Mouse (Mus musculus) layer of hippocampus, postnatal 25 days (tissue): ENCODE results near the gene Sorbs1. TPM values are rescaled to one million over a fixed set of nuclear protein-coding genes. Genes with fewer than 3 reads are reported as not detected.

Experiments used
- DNase-seq, 2 experiments: peaks; one replicate each; pipeline ENCODE4 v3.0.0; 2022; ENCODE audit warnings: mixed read lengths in 2 of 2, low spot score in 1 of 2; ENCODE audit errors: extremely low spot score in 1 of 2
- total RNA-seq, 2 experiments: library from RNA; stranded (reverse); gene quantifications; 2 replicates each; pipeline ENCODE4 v1.2.3; 2021

Sorbs1 gene
- total RNA-seq, 2 experiments from 2014 or later, result 185 to 208 TPM

DNA sequence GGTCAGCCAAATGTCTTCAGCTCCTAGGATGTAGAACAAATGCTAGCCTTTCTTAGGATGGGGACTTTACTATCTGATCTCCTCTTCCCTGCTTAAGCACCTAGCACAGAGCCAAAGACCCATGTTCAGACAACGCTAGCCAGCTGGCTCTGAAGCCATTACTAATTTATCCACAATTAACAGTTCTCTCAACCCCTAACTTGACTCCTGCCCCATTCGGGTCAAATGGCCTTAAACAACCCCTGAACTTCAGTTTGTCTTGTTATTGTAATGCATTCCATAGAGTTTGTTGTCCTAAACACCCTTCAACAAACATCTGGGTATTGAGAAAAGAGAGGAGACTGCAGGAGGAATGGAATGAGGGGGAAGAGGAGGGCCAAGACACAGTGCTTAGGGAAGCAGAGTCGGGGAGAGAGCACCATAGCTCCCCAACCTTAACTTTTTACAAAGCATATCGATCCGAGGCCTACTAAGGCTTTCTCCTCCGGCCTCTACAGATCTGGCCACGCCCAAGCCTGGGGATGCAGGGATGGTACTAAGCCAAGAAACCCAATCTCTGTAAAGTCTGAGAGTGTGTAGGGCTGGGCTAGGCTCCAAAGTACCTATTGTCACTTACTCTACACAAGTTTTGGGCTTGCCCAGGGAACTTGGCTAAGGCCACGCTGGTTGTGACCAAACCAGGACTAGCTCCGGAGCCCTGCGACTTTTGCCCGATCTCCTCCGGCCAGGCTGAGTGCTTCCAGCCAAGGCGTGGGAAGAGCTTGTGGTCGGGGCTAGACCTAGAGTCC is 238.0 kb downstream of the Sorbs1 start:
- no peak for DNase-seq

DNA sequence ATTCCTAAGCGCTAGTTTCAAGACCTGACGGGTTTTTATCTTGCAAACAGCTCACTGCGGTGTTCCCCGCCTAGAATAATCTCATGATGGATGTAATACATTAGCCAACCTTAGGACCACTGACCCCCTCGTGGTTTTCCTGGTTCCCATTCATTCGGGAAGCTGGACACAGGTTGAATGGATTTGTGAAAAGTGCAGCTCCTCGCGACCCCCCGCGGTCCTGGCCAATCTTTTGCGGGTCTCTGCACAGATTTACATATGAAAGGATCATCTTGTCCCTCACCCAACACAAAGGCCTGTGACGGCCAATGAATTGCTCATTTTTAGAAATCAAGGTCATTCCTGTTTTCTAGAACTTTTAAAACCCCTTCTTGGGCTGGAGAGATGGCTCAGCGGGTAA is 240.9 kb downstream of the Sorbs1 start:
- DNase-seq, result no peak

DNA sequence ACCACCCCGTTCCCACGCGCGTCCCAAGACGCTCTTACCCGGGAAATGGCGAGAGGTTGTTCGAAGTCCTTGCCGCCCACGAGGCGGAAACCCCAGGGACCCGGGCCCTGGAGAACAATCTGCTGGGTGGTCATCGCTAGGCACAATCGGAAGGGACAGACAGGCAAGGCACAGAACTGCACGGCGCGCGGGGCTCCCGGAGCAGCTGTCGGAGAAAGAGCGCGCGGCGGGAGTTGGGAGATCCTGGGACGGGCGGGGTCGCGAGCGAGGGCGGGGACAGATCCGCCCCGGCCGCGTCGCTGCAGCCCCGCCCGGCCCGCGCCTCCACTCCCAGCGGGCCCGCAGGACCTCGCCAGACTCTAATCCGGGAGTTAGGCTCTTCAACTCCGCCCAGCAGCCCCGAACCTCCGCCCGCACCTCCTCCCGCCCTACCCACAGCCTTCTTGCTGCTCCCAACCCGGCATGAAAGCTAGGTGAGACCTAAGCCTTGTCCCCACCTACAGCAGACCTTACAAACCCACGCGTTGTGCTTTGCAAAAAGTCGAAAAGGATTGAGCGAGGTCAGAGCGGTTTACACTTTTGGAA is 242.2 kb downstream of the Sorbs1 start, which contains the start of gene Pdlim1:
Gene Pdlim1 (minus strand): TSS at position 535 of the 585 bp plus-strand sequence.
- DNase-seq, result no peak

DNA sequence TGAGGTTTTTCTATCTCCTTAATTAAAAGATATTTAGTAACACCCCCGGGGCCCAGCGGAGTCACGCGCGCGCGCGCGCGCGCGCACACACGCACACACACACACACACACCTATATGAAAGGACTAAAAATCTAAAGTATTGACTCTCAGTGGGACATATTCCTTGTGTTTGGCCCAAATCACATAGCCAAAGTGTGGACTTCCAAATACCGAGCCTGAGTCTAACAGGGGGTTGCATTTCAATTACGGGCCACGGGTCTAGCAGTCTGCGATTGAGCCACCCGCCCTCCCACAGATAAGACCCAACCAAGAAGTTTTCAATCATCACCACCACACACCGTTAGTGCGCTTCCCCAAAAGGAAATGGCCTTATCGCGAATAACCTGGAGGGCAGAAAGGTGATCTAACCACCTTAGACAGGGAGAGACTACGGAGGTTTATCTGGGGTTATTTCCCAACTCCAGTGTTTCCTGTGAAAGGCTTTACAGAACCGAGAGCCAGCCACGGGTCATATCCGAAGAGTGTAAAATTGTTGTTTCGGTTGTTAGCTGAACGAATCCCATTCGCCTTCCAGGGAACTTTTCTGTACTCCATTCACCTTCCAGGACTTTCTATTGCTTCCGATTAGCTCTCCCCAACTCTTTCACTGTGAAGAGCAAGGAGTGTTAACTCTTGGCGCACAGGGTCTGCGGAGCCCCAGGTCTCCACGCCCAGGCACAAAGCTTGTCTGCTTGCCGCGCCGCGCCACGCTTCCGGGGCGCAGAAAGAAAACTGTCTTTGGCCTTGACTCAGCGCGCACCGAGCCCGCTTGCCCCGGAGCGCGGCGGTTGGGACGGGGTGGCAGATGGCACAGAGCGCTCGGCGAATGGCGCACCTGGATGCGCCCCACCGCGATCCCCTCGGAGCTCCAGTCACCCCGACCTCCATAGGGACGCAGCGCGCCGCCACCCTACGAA is 242.9 kb downstream of the Sorbs1 start:
- DNase-seq, result no peak

DNA sequence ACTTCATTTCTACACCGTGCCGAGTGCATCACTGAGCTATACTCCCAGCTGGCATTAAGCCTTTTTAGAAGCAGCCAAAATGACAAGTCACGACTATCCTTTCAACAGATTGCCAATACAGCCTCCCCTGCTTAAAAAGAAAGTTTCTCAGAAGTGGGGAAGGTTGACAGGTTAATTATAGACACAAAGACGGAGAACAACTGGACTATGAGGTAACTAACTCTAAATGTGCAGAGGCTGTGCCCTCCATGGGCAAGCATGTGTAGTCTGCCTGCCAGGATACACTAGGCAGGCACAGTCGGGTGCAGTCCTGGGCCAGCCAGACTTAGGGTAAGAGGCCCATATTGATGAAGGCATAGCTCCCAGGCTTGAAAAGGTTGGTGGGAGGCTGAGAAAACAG is 244.1 kb downstream of the Sorbs1 start:
- DNase-seq, result no peak

DNA sequence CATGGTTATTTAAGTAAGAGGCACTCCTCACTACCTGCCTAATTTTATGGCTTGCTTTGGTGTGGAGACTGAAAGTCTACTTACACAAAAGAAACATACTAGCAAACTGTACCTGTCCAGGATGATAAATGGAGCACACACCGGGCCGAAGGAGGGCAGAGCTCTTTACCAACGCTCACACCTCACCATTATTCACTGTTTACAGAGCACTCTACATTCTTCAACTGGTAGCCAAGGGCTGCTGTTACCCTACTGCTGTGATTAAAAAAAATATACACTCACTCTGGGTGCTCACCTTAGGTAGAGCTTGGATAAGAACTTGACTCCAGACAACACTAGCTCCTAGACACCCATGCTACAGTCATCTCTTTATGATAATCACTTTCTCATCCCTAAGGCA is 245.1 kb downstream of the Sorbs1 start:
- DNase-seq, result no peak

DNA sequence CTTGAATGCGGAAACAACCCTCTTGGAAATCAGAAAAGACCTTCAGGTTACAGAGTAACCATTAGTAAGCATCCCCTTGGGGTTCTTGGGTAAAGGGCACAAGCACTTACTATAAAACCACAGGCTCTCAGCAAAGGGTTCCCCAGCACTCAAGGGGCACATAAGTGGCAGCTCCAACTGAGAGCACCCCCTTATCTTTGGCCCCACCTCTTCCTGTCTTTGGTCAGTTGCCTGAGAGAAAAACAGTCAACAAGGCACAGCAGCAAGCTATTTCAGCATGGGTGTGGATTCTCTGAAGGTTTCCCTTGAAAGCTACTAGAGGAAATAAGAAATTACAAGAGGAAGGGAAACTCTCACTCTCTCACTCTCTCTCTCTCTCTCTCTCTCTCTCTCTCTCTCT is 246.2 kb downstream of the Sorbs1 start:
- DNase-seq, result no peak

DNA sequence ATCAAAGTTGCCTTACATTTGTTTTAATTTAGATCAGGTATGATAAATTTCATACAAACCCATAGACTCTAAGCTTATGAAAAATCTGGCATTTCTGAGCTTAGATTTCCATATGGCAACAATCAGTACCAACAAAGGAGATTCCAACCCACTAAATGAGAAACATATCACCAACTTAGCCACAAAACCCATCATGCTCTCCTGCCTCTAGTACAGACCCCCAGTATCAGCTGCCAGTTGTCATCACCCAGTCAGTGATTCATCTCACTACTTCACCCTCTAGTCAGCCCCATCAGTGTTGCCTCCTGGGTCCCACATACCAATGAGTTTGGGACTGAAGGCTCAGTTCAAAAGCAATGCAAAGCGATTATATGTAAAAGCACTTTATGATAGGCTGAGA is 254.1 kb downstream of the Sorbs1 start:
- no peak for DNase-seq

DNA sequence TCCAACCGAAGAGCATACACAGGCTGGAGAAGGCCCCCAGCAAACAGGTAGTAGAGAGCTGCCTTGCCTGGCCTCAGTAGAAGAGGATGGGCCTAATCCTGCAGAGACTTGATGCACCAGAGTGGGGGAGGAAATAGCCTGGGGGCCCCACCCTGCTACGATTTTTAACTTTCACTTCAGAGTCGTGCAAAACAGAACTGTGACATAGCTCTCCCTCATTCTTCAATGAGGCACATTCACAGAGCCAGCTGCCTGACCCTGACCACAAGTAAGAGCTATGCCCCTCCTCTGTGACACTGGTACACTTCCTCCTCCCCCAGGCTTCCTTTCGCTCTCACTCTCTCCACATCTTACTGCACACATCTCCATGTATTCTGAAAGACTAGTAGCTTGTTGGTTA is 256.2 kb downstream of the Sorbs1 start:
- no peak for DNase-seq

DNA sequence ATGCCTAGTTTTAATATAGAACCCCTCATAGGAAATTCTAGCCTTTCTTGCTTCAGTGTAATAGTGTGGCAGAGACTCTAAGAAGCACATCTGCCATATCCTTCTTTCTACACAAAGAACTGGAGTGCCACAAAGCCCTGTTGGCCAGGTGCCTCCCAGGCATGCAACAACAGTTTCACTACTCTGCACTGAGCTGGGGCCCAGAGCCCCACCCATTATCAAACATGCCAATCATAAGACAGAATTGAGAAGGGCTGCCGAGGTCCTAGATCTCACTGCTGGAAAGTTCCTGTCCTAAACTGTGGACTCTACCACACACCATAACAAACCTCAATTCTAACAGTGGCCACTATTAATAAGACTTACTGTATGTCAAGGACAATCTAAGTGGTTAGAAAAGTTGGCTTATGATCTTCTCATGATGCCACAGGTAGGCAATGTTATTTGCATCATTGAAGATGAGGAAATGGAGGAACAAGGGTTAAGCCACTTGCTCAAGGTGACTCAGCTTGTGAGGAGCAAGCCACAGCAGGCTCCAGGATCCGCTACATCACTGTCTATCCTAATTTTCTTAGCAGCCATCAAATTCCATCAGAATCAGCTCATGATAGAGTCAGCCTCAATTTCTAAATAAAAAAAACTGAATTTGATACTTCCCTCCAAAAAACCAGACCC is 257.1 kb downstream of the Sorbs1 start:
- no peak for DNase-seq

DNA sequence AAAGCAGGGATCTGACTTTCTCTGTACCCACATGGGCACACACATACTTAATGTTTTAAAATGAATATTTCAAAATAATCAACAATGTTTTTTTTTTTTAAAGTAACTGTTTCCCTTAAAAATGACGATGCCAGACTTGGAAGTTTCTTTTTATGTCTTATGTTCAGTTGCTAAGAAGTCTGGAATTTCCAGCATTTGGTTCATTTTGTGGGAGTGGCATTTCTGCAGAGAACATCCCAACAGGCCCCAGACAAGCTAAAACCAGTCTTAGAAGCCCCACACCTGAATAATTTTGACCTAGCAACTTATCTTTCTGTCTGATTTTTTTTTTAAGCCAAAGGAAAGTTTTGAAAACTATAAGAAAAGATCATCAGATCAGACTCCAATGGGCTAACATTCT is 258.0 kb downstream of the Sorbs1 start:
- DNase-seq, result no peak

DNA sequence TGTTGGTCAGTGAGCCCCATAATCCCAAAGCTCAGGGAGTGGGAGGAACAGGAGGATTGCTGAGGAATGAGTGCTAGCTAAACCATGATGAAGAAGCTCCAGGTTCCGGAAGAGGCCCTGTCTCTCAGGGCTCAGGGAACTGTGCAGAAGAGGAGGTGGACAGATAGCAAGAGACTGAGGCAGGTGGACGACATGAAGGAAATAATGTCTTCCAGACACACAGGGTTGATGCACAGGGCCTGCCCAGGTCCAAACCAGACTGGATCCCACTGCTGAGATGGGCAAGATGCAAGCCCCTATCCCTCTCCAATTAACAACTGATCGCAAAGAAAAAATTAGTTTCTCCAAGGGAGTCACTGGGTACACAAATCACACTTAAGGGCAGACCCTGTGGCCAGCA is 258.8 kb downstream of the Sorbs1 start:
- no peak for DNase-seq

DNA sequence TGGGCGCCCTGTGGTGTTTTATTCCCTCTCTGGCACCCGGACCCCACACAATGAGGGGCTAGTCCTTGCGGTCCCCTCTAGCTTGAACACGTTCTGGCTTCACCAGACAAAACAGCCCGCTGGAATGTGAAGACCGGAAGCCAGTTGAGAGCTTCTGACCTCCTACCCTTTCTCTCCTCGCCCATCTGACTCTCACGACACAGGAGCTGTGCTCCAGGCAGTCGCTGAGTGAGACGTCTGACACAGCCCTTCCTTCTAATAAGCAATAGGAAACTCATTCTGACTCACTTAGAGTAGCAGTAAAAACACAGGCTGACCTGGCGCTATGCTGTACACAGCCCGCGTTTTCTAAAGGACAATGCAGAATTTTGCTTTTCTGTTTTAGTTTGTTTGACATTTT is 259.8 kb downstream of the Sorbs1 start:
- no peak for DNase-seq

DNA sequence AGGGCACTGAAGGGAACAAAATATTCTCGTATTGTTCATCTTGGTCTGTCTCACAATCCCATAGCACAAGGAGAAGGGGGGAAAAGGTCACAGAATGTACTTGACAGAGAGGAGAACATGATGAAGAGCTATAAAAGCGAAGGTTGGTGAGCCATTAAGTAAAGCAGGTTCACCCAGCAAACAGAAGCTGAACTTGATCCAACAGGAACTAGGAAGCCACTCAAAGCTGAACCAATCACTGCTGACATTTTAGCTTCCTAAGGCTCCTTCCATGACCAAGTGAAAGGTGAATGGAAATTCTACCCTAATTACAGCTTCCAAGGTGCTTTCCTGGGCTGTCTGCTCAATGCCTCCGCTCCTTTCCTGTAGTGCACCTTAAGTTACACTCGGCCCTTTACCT is 262.5 kb downstream of the Sorbs1 start:
- DNase-seq, result no peak

DNA sequence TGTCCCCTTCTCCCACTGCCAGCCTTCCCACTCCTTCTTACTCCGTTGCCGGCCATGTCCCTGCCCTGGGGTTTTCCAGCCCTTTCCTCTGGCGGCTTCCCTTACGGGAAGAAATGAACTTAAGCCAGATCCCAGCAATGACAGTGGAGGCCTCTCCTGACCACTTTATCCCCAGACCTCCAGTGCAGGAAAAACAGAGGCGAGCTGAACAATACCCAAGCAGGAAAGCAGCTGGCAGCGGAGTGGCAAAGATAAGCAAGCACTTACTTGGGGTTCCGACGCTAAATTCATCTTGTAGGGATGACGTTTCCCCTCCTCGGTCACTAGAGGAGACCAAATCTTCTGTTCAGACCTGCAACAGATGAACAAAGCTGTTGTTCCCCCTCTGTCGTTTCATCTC is 264.2 kb downstream of the Sorbs1 start:
- no peak for DNase-seq

DNA sequence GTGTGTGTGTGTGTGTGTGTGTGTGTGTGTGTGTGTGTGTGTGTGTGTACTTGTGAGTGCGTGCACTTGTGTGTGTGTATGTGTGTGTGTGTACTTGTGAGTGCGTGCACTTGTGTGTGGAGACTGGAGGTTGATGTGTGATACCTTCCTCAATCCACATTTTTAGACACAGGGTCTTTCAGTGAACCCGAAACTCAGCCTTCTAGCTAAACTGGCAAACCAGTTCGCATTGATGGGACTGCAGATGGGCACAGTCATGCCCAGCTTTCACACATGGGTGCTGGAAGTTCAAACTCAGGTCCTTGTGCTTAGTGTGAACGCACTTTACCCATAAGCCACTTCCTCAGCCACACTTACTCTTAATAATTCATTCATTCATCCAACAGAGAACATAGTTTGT is 265.1 kb downstream of the Sorbs1 start:
- no peak for DNase-seq

DNA sequence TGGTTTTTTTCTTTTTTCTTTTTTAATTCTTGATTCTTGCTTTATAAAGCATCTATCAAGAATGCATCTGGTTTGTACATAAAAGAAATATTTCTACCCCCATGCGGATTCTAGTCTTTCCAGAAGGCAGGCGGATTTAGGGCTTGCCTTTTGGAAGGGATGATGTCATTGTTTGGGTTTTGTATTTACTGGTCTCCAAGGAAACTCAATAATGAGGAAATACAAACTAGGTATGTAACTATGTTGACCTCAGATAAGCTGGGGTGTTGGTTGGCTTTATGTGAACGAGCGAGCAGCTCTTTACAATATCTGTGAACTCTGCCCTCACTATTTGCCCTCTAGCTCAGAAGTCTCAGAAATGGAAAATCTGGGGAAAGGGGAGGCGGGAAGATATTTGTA is 266.3 kb downstream of the Sorbs1 start:
- DNase-seq, result no peak

DNA sequence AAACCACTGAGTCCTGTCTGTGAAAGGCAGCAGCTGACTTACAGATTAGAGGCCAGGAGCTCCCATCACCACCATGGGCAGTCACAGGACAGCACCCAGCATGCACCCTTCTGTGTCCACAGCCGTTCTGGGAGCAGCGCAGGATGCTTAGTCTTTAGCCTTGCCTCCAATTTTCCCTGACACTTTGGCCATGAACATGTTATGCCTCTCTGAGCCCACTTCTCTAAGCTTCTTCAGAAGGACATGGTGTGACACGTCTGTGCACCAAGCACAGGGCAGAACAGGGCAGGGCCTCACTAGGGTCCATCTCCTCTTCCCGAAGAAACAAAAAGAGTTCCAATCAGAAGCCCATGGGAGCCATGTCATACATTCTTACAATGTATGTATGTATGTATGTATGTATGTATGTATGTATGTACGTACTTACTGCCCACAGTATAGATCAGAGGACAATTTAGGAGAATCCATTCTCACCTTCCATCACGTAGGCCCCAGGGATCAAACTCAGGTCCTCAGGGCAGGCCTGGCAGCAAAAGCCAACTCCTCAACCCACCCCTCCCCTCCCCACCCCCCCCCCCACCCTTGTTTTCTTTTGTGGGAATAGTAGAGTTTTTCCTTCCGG is 266.8 kb downstream of the Sorbs1 start:
- no peak for DNase-seq
